Mouse (Mus musculus): ENCODE data around the gene Fzd7. TPM values are rescaled to one million over a fixed set of nuclear protein-coding genes. Genes with fewer than 3 reads are reported as not detected.

The Fzd7 gene
- polyA plus RNA-seq, 1 experiment from 2014 or later, result 3.0 TPM

DNA sequence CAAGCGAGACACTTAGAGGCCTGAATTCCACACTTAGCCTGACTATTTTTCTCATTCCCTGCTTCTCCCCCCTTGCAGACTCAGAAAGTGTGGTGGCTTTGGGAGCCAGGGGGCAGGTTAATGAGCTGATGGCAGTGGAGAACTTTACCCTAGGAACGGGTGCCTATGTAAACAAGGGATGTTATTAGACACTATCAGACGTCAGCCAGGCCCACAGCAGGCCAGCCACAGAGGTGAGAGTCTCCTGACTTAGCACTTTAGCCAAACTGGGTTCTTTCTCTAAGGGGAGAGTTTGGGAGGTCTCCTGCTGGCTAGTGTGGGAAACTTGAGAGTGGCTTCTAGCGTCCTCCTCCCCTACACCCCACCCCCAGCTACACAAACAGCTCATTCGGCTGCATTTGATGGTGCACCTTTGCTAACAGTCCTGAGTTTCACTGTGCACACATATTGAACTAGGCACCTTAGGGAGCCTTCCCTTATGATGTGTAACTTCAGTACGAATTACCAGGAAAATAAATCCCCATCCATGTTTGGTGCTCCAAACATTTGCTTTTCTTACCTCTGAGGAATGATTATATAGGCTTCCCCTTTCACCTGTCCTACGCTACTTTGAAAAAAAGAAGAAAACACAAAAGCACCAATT, 21.6 kb downstream of the Fzd7 start:
- ATAC-seq (replicated peaks; ENCODE audit: insufficient number of reproducible peaks, insufficient read depth, low FRiP score, low read depth), result no peak
- no peak overlapping the region for H3K9ac ChIP-seq
- 48% methylated on average over 7 of the region's 7 CpGs for WGBS

DNA sequence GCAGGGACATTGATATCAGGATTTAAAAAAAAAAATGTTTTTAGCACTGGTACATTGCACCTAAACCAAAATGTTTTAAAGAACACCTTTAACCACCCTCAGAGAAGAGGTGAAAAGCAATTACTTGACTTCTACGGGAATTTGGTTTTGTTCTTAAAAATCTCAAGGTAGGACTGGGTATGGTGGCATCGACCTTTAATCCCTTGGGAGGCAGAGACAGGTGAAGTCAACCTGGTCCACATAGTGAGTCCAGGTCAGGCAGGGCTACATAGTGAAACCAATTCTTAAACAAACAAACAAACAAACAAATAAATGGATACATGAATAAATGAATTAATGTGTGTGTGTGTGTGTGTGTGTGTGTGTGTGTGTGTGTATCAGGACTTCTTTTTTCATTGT, 22.1 kb downstream of the Fzd7 start:
- H3K27me3 ChIP-seq, result no peaks in the 10 kb centered on the region; the same call in 1 of the 2 replicates
- no peak overlapping the region for H3K9ac ChIP-seq
- no peaks in the 10 kb centered on the region for H3K36me3 ChIP-seq
- 73% methylated on average over 2 of the region's 2 CpGs for WGBS
- no peak overlapping the region for H3K4me2 ChIP-seq
- ATAC-seq (replicated peaks; ENCODE audit: insufficient number of reproducible peaks, insufficient read depth, low FRiP score, low read depth), result no peak
- H3K4me1 ChIP-seq (replicated peaks), result peaks cover 7% of the 10 kb centered on the region
- H3K27ac ChIP-seq, result no peak overlapping the region
- no peaks in the 10 kb centered on the region for H3K9me3 ChIP-seq (replicated peaks)
- no peak overlapping the region for H3K4me3 ChIP-seq

More for the DNA sequence above, 21.6 kb downstream of the Fzd7 start:
- Histone ChIP-seq H3K36me3 (no peaks in the 10 kb centered on the region), H3K27me3 (no peaks in the 10 kb centered on the region; the same call in 1 of the 2 replicates), H3K9me3 (replicated peaks) (no peaks in the 10 kb centered on the region), H3K4me2 (no peak overlapping the region), H3K4me3 (no peak overlapping the region), H3K4me1 (replicated peaks) (peaks cover 6% of the 10 kb centered on the region), H3K27ac (no peak overlapping the region)

DNA sequence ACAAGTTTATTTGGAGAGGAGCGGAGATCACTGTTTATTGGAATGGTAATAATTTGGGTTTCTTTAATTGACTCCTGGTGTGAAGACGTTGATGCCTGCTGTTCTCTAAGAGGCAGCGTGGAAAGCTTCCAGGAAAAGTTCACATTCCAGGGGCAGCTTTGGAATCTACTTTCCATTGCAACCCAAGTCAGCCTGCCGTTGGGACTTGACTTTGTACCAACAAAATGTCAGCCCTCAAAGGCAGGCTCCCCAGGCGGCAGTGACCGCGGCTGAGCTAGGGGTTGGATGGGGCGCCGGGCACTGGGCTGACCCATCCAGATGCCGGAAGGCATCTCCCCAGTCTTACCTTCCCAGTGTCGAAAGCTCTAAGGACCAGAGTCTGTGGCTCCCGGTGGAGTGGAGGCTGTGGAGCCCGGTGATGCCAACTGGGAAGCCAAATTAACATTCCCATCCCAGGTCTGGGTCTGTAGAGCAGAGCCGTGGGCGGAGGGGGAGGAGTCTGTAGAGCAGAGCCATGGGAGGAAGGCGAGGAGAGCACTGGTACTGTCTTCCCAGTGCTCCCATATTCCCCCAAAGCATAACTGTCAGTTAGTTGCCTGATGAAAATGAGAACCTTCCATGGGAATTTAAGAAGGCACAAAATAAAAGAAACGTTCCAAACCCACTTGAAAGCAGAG, 26.4 kb downstream of the Fzd7 start:
- H3K4me2 ChIP-seq, result peak overlapping the region; percentile 39
- WGBS, result 22% methylated on average over 17 of the region's 17 CpGs
- ATAC-seq (replicated peaks; ENCODE audit: insufficient number of reproducible peaks, insufficient read depth, low FRiP score, low read depth), result no peak; the same call in 1 of the 2 replicates
- no peaks in the 10 kb centered on the region for H3K27me3 ChIP-seq
- H3K27ac ChIP-seq, result no peak overlapping the region
- no peaks in the 10 kb centered on the region for H3K9me3 ChIP-seq (replicated peaks)
- H3K36me3 ChIP-seq, result no peaks in the 10 kb centered on the region
- H3K4me3 ChIP-seq, result no peak overlapping the region
- H3K9ac ChIP-seq, result no peak overlapping the region
- peaks cover 7% of the 10 kb centered on the region for H3K4me1 ChIP-seq (replicated peaks)

DNA sequence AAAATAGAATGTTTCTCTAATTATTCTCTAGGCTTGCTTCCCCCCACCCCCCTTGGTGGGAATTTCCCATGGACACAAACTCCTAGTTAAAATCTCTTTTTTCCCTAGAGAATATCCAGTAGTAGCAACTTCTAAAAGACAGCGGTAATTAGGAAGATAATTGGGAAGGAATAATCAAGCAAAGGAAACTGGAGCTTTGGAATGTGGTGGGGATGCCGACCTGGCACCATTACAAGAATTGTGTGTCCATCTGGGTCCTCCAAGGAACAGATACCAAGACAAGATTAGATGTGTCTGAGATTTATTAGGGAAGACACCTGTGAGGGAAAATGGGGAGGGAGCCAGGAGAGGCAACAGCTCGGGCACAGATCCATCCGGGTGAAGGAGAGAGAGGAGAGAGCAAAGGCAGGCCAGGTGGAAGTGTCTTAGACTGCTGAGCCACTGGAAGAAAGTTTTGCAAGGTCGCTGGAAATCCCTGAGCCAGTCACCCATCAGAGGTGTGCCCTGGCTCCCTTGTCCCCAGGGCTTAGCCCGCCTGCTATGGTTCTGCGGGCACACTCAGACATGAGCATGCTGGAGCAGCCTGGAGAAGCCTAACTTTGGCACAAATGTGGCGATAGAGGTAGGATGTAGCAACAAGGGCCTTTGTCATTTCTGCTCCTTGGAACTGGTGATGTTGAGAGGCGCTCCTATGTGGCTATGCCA, 29.5 kb downstream of the Fzd7 start:
- WGBS, result 62% methylated on average over 9 of the region's 9 CpGs
- H3K4me2 ChIP-seq, result no peak overlapping the region
- H3K27me3 ChIP-seq, result 0 out of 2 replicates have a peak, but pooled peaks cover 3% of the 10 kb centered on the region
- H3K4me3 ChIP-seq, result no peak overlapping the region
- ATAC-seq (replicated peaks; ENCODE audit: insufficient number of reproducible peaks, insufficient read depth, low FRiP score, low read depth), result no peak
- no peak overlapping the region for H3K27ac ChIP-seq
- H3K9me3 ChIP-seq (replicated peaks), result no peaks in the 10 kb centered on the region
- no peaks in the 10 kb centered on the region for H3K36me3 ChIP-seq
- H3K4me1 ChIP-seq (replicated peaks), result peaks cover 18% of the 10 kb centered on the region
- H3K9ac ChIP-seq, result no peak overlapping the region

DNA sequence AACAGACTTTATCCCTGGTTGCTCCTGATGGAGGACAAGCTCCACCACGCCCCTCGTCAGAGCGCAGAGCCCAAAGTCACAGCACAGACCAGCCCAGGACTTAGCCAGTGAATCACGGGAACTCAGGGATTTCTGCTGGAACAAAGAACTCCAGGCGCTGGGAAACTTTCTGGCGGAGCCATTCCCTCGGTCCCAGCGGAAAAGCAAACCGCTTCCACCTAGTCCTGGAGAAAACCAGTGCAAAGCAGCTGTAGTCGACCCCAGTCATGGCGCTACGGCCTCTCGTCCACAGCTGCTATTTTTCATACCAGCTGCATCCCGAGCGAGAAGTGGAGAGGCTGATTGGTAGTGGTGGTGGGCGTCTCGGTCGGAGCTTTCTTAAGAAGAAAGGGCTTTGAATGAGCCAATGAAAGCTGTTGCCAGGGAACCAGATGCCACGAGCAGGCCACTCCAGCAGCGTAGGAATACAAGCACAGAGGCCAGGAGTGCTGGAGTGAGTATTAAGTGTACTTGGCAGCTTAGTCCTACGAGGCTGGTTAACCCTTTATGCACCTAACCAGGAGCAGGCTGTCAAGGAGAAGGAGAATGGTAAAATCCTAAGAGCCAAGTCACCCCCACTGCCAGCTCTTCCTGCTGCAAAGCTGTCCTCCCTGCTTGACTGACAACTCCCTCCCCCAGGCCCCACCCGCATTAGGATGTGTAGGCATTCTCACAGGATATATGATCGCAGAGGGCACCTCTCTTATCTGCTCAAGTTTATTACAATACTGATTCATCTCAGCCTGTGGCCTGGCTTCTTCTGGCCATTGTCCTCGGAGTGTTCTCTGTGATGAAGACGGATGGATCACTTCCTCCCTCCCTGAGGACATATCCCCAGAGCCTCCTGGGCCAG, 34.0 kb downstream of the Fzd7 start, which contains the start of gene Gm973:
Gm973 (plus strand) TSS at position 239 of the 892 bp plus-strand sequence.
- Histone ChIP-seq H3K27ac (peak within 1 kb of the TSS; percentile 63), H3K9me3 (replicated peaks) (no peaks in the 10 kb centered on the region), H3K9ac (peak within 1 kb of the TSS; percentile 40), H3K4me1 (replicated peaks) (peaks cover 17% of the 10 kb centered on the region), H3K27me3 (0 out of 2 replicates have a peak, but pooled peaks cover 5% of the 10 kb centered on the region), H3K4me2 (peak within 1 kb of the TSS; percentile 81), H3K4me3 (peak within 1 kb of the TSS; percentile 44), H3K36me3 (no peaks in the 10 kb centered on the region)
- peak; percentile 69 for ATAC-seq (replicated peaks; ENCODE audit: insufficient number of reproducible peaks, insufficient read depth, low FRiP score, low read depth)
- WGBS, result 12% methylated on average over 25 of the region's 25 CpGs

DNA sequence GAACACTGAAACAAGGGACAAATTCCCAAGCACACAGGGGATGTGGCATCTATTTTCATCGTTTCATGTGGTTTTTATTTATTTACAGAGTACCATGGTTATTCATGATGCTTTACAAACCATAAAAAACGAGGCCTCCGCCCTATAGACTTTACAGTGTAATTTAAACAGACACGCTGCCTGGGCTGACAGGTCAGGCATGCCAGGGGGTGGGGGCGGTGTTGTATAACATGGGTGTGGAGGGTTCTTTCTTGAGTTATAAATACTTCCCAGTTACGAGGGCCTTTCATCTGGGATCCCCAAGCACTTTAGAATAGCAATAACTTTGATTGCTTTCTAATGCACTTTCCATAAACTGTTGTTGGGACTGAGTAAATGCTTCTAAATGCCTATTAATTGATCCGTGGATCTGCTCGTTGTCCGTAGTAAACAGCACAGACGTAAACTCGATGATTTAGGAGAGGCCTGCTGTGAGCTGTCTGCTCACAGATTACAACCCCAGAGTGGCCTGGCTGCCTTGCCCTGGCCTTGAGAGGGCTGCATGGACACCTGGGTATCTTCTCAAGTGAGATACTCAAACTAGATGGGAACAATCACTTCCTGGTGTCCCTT, 38.1 kb downstream of the Fzd7 start:
- Histone ChIP-seq H3K4me3 (no peak overlapping the region), H3K27ac (no peak overlapping the region), H3K27me3 (0 out of 2 replicates have a peak, but pooled peaks cover 5% of the 10 kb centered on the region), H3K9me3 (replicated peaks) (no peaks in the 10 kb centered on the region), H3K9ac (no peak overlapping the region), H3K4me2 (no peak overlapping the region), H3K4me1 (replicated peaks) (peaks cover 17% of the 10 kb centered on the region), H3K36me3 (no peaks in the 10 kb centered on the region)
- no peak for ATAC-seq (replicated peaks; ENCODE audit: insufficient number of reproducible peaks, insufficient read depth, low FRiP score, low read depth)
- WGBS, result 37% methylated on average over 11 of the region's 11 CpGs

GRCm38 (mm10) chr1:59522456-59522855, 40.2 kb downstream of the Fzd7 start:
- no peak overlapping the region for H3K9ac ChIP-seq
- ATAC-seq (replicated peaks; ENCODE audit: insufficient number of reproducible peaks, insufficient read depth, low FRiP score, low read depth), result no peak
- H3K4me3 ChIP-seq, result no peak overlapping the region
- WGBS, result 75% methylated on average over 1 of the region's 1 CpGs
- no peak overlapping the region for H3K4me2 ChIP-seq
- no peaks in the 10 kb centered on the region for H3K27me3 ChIP-seq
- H3K27ac ChIP-seq, result no peak overlapping the region
- H3K4me1 ChIP-seq (replicated peaks), result 0 out of 2 replicates have a peak, but pooled peaks cover 3% of the 10 kb centered on the region
- no peaks in the 10 kb centered on the region for H3K9me3 ChIP-seq (replicated peaks)
- H3K36me3 ChIP-seq, result no peaks in the 10 kb centered on the region

- ATAC-seq (replicated peaks; ENCODE audit: insufficient number of reproducible peaks, insufficient read depth, low FRiP score, low read depth), result no peak
- 67% methylated on average over 5 of the region's 5 CpGs for WGBS
Measured at GRCm38 (mm10) chr1:59523378-59523958, 41.2 kb downstream of the Fzd7 start.

DNA sequence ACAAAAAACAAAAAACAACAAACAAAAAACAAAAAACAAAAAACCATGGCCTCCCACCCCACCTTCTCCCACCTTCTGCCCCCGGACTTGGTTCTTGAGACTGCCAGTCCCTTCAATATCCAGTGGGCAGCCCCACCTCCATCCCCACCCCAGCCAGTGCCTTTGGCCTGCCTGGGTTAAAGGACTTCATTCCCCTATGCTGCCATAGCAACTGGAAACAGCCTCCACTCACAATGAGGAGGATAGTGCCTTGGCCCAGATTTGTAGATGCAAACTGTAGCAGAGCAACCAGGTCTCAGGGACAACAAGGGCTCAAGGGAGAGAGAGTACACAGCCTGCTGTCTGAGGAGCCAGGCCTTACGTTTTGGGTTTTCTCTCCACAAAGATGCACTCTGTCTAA, 41.8 kb downstream of the Fzd7 start:
- Histone ChIP-seq H3K4me1 (replicated peaks) (0 out of 2 replicates have a peak, but pooled peaks cover 3% of the 10 kb centered on the region), H3K27me3 (no peaks in the 10 kb centered on the region), H3K9ac (no peak overlapping the region), H3K4me3 (no peak overlapping the region), H3K9me3 (replicated peaks) (no peaks in the 10 kb centered on the region), H3K4me2 (no peak overlapping the region), H3K36me3 (no peaks in the 10 kb centered on the region), H3K27ac (no peak overlapping the region)
- 80% methylated on average over 2 of the region's 2 CpGs for WGBS
- ATAC-seq (replicated peaks; ENCODE audit: insufficient number of reproducible peaks, insufficient read depth, low FRiP score, low read depth), result no peak

More at GRCm38 (mm10) chr1:59523378-59523958, 41.2 kb downstream of the Fzd7 start:
- Histone ChIP-seq H3K36me3 (no peaks in the 10 kb centered on the region), H3K4me1 (replicated peaks) (0 out of 2 replicates have a peak, but pooled peaks cover 3% of the 10 kb centered on the region), H3K9ac (no peak overlapping the region), H3K27me3 (no peaks in the 10 kb centered on the region), H3K27ac (no peak overlapping the region), H3K4me3 (no peak overlapping the region), H3K9me3 (replicated peaks) (no peaks in the 10 kb centered on the region), H3K4me2 (no peak overlapping the region)

DNA sequence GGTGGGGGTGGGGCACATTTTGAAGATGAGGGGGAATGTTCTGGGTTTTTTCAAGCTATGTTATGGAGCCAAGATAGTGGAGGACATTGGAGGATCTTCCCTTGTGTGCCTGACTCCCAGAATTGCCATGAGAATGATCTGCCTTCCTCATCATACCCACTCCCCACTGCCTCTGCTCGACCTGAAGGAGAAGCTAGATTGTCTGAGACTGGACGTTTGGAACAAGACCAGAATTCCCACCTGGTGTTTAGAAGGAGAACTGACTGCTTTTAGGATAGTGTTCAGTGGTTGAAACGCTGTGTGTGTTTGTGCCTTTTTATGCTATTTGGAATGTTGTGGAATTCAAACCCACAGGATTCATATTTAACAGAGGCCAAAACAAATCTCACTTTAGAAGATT, 42.5 kb downstream of the Fzd7 start:
- Histone ChIP-seq H3K27me3 (no peaks in the 10 kb centered on the region), H3K9me3 (replicated peaks) (no peaks in the 10 kb centered on the region), H3K9ac (no peak overlapping the region), H3K4me2 (no peak overlapping the region), H3K36me3 (no peaks in the 10 kb centered on the region), H3K4me1 (replicated peaks) (0 out of 2 replicates have a peak, but pooled peaks cover 3% of the 10 kb centered on the region), H3K27ac (no peak overlapping the region), H3K4me3 (no peak overlapping the region)
- WGBS, result 46% methylated on average over 3 of the region's 3 CpGs
- no peak for ATAC-seq (replicated peaks; ENCODE audit: insufficient number of reproducible peaks, insufficient read depth, low FRiP score, low read depth)
